Mouse (Mus musculus) skeletal muscle tissue, adult 2 months (tissue): ENCODE results near the gene Serpina1f.
"Not testable (repeated sequence)": the region's sequence is repeated elsewhere in the genome, so short reads cannot be mapped to it uniquely, and the experiment has no call there.

Source experiments
- DNase-seq: peaks from one replicate; pipeline ENCODE4 v3.0.0-alpha.2; 2012; ENCODE audit warnings: low read depth, low spot score

Serpina1f gene

GRCm38 (mm10) chr12:103695429-103695828, at the start of gene Serpina1f:
Gene Serpina1f, minus strand, starts transcription at chr12:103695529.
- no peak for DNase-seq

DNA sequence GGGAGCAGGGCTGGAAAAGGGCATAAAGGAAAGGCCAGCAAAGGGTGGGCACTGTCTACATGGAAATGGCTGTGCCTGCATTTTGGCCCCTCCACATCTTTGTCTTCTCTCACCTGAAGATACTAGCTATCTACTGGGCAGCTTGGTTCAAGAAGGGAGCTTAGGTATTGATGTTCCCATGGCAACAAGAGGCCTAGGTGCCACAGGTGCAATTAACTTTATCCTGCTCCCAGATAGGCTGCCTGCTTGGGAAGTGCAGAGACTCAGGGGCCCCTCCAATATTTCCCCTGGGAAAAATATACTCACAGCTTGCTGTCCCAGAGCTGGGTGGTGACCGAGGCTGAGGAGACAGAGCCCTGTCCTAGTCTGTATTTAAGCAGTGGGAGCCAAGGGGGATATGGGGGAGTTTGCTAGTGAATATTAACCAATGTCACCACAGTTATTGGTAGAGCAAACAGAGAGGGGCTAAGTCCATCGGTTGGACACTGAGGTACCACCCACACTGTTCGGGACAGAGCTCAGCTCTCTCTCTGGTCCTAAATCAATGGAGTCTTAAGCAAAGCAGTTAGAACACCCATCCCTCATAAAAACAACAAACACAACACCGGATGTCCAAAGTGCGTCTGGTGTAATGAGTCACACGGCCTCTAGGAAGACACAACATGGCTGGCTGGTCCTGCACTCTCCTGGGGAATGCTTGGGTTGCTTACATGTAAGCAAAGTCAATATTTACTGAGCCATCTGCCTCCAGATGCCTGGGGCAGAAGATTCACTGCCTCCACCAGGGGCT, 42.7 kb upstream of the Serpina1f start:
- DNase-seq = not testable (repeated sequence)

GRCm38 (mm10) chr12:103735566-103735965, 40.2 kb upstream of the Serpina1f start:
- DNase-seq = not testable (repeated sequence)

DNA sequence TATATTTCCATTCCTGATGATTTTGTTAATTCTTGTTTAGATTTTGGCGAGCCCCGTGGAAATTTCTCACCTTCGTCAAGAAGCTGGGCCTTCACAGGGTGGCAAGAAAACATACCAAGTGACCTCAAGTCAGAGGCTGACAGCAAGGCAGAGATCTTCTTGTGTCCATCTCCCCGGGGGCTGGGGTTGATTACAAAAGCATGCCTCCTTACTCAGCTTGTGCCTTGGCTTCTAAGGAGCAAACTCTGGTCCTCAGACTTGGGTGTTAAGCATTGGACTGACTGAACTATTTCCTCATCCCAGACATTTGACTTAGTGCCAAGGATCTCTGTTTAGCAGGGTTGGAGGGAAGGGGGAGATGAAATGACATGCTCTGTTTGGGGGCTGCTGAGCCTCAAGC, 39.8 kb upstream of the Serpina1f start:
- not testable (repeated sequence) for DNase-seq

DNA sequence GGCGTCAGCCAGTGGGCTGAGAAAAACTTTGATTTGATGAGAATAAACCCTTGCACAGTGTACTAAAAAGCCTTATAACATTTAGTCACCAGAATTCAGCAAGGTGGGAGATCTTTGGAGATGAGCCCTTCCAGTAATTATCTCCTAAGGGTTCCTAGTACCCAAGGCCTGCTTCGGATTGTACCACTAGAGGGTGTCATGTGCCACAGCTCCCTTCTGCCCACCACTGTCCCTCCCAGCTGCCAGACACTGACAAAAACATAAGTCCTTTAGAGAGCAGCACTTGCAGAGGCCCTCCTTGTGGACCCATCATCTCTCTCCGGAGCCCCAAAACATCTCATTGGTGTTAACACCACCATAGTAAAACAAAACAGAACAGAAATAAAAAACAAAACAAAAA, 16.2 kb upstream of the Serpina1f start:
- no peak for DNase-seq

DNA sequence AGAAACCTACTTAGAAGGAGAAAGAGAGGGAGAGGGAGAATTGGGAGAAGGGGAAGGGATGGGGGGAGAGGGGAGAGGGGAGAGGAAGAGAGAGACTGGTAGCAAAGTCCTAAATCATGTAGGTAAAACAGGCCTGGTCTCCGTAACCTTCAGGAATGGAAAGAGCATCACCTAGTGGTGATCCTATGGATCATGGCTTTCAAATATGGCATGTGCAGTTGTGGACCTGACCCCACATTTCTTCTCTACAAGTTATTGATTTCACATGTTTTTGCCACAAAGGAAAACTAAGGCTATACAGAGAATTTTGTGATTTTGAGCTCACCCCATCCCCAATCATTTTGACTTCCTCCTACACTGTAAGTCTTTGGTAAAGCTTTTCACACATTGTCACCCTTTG, 15.1 kb upstream of the Serpina1f start:
- no peak for DNase-seq

GRCm38 (mm10) chr12:103706113-103706512, 10.8 kb upstream of the Serpina1f start:
- DNase-seq = no peak

DNA sequence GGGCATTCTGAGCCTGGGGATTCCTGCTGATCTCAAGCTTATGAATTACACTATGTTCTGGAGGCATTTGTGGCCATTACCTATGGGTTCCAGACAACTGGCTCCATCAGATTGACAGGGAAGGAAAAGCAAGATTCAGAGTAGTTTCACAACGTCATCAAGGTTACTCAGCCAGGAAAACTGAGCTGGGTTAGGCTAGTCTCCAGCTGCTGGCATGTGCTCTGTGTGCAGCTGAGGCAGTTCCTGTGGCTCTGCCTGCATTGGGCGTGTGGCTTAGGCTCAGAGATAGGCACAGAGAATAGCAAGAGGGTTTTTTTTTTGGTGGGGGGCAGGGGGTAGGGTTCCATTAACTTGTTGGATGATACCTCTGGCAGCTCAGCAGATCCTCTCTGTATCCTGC, 10.2 kb upstream of the Serpina1f start:
- DNase-seq = no peak

GRCm38 (mm10) chr12:103700144-103700750, 4.9 kb upstream of the Serpina1f start:
- no peak for DNase-seq

GRCm38 (mm10) chr12:103688221-103688814, 7.0 kb downstream of the Serpina1f start:
- no peak for DNase-seq

GRCm38 (mm10) chr12:103687021-103687420, 8.3 kb downstream of the Serpina1f start:
- DNase-seq = no peak

DNA sequence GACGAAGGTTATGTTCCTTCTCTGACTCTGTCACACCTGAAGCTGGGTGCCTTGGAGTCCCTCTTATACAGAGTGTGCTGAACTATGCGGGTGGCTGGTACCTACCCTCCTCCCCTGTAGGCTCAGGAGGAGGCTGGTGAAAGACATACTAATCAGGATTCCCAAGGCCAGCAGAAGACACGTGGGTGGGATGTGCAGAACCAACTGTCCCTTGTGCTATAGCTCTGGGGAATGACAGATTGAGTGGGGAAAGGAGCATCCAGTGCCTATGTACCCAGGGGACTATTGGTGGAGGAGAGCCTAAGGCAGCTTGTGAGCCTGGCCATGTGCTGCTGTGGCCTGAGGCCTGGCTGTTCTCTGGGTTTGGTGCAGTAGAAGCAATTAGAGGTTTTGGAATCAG, 9.3 kb downstream of the Serpina1f start:
- DNase-seq = no peak

DNA sequence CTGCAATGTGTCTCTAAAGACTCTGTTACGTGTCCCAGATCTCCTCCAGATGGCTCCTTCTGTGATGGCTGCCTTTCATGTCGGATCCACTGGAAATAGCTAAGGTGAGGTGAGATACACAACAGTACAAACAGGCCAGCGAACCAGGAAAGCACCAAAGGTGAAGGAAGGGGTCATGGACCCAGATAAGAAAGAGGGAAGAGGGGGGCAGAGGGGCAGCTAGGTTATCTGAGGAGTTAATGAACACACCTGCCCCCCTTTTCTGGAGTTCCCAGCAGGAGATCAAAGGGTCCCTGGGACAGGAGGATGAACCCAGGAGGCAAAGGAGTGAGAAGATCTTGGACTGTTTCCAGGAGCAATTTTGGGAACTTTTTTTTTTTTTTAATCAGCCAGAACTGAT, 9.9 kb downstream of the Serpina1f start:
- DNase-seq = no peak

DNA sequence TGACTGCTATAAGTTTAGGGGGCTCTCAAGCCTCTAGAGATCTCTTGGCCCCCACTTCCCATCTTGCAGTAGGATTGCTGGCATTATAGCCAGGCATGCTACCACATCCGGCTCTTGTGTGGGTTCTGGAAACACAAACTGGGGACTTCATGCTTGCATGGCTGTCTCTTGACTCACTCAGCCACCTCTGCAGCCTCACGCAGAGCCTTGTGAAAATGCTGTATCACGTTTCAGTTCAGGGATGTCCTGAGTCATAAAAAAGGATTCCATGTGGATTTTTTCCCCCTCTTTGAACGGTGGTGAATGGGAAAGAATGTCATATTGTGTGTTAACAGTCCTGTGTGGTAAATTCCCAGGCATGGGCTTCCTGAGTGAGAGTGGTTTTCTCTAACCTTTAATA, 11.6 kb downstream of the Serpina1f start:
- no peak for DNase-seq

DNA sequence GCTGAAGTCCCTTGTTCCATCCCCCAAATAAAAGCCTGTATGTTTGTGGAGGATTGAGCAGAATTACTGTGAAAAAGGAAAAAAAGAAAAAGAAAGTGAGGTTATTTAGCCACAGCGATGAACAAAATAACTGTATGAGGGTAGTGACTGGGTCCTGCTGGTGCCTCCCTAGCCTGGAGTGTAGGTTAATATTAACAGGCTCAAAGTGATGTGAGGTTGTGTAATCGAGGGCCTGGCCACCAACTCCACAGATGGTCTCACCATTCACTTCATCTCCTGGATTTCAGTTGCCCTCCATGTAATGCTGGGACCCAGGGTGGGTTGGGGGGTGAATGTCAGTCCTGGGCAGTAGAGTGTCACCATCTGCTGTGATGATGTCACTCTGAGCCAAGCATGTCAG, 13.6 kb downstream of the Serpina1f start:
- no peak for DNase-seq

DNA sequence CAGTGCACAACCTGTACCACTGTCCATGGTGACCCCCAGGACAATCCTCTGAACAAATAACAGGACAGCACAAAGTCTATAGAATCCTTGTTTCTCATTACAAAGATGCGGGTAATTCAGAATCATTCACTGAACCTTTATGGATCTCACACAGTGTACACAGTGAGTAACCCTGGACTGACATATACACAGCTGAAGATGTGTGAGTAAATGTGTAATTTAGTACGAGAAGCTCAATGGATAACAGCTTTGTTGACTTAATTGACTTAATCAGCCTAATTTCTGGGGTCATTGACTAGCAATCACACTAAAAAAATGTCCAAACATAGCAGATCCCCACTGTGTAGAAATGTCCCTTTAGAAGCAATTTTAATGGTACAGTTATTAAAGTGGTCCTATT, 14.2 kb downstream of the Serpina1f start:
- no peak for DNase-seq

GRCm38 (mm10) chr12:103679853-103680252, 15.5 kb downstream of the Serpina1f start:
- DNase-seq = not testable (repeated sequence)

GRCm38 (mm10) chr12:103676039-103676438, 19.3 kb downstream of the Serpina1f start, which contains the start of gene Serpina16:
Gene Serpina16, minus strand, starts transcription at chr12:103676139.
- DNase-seq = no peak

DNA sequence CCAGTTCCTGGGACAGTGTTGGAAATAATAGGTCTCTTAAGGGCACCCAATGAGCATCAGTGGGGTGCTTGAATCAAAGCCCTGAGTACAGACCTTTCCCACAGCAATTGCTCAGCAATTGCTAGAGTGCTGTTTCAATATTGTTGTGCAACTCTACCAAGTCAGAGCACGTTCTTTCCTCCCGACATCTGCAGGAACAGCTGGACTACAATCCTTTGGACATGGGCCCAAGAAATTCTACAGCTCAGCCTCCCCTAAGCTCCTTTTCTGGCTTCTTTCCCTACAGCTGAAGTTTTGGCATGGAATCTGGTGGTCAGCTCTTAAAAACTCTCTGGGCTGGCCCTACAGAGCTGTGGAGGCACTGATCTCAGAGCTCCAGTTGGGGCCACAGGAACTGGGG, 22.1 kb downstream of the Serpina1f start:
- peak; percentile 72 for DNase-seq

- no peak for DNase-seq
These were observed 23.8 kb downstream of the Serpina1f start for GRCm38 (mm10) chr12:103671483-103671882.

- DNase-seq = no peak
These were observed 24.4 kb downstream of the Serpina1f start for GRCm38 (mm10) chr12:103670964-103671363.

GRCm38 (mm10) chr12:103670344-103670743, 25.0 kb downstream of the Serpina1f start:
- DNase-seq = peak; percentile 20

- DNase-seq = no peak
These were observed 30.0 kb downstream of the Serpina1f start for GRCm38 (mm10) chr12:103665286-103665685.
